Mouse (Mus musculus) kidney, postnatal 0 days (tissue): ENCODE results near the gene Wdr17. TPM values are rescaled to one million over a fixed set of nuclear protein-coding genes. Genes with fewer than 3 reads are reported as not detected.
"Not testable (repeated sequence)": the region's sequence is repeated elsewhere in the genome, so short reads cannot be mapped to it uniquely, and the experiment has no call there.

Source experiments
- ATAC-seq: fragments of 200-750 bp; cut with Nextera tagmentation; replicated peaks from 2 replicates; pipeline ENCODE4 v1.8.0; 2017; ENCODE audit warnings: low read depth, moderate number of reproducible peaks, moderate TSS enrichment, moderate library complexity; ENCODE audit not compliant: low FRiP score
- DNase-seq: peaks from one replicate; pipeline ENCODE4 v3.0.0-alpha.2; 2016; ENCODE audit warnings: low spot score
- H3K27ac ChIP-seq: fragments of 300-500 bp; sonication (generic); 2 replicates; pipeline ENCODE4 v1.5.1; 2014; ENCODE audit warnings: mild to moderate bottlenecking
- H3K27me3 ChIP-seq: fragments of 300-500 bp; sonication (generic); 2 replicates; pipeline ENCODE4 v1.6.1; 2014; ENCODE audit warnings: low read length, mixed read lengths; ENCODE audit not compliant: insufficient read depth
- H3K36me3 ChIP-seq: fragments of 300-500 bp; sonication (generic); 2 replicates; pipeline ENCODE4 v1.6.1; 2014; ENCODE audit warnings: low read length, mixed read lengths; ENCODE audit not compliant: insufficient read depth
- H3K4me1 ChIP-seq: fragments of 300-500 bp; sonication (generic); replicated peaks from 2 replicates; pipeline ENCODE4 v1.6.1; 2014; ENCODE audit warnings: antibody characterized with exemption, low read length, mixed read lengths; ENCODE audit not compliant: insufficient read depth
- H3K4me2 ChIP-seq: fragments of 300-500 bp; sonication (generic); 2 replicates; pipeline ENCODE4 v1.6.1; 2014; ENCODE audit warnings: mild to moderate bottlenecking, low read length, moderate library complexity, mixed read lengths
- H3K4me3 ChIP-seq: fragments of 300-500 bp; sonication (generic); replicated peaks from 2 replicates; pipeline ENCODE4 v1.5.1; 2014; ENCODE audit warnings: low read depth, low read length
- H3K9ac ChIP-seq: fragments of 300-500 bp; sonication (generic); 2 replicates; pipeline ENCODE4 v1.6.1; 2014; ENCODE audit warnings: low read depth, low read length
- H3K9me3 ChIP-seq: fragments of 300-500 bp; sonication (generic); replicated peaks from 2 replicates; pipeline ENCODE4 v1.6.1; 2016; ENCODE audit warnings: low read length, inconsistent platforms, mixed read lengths
- CTCF ChIP-seq: IDR thresholded peaks from 2 replicates; pipeline ENCODE4 v1.5.1; 2016; ENCODE audit warnings: antibody characterized with exemption, low read depth, mild to moderate bottlenecking, moderate library complexity
- WGBS: fragments of 180-500 bp; shearing (Covaris S2); extraction: QIAGEN DNeasy Blood & Tissue Kit; methylation state at CpG from one replicate; pipeline ENCODE4 v1.1.7; 2014; 5-methylcytosine and 5-hydroxymethylcytosine counted together
- polyA plus RNA-seq: library from polyadenylated mRNA; unstranded; fragments of >200 nt; fragmentation: Nextera tagmentation; extraction: Ambion mirVana; gene quantifications from 2 replicates; pipeline ENCODE4 v1.2.1, GENCODE M21; 2015

Gene Wdr17
- polyA plus RNA-seq, 1 experiment from 2014 or later = 0.97 TPM

- TF ChIP-seq CTCF = no peak
- DNase-seq (no peak), ATAC-seq (no peak)
- 67% methylated on average over 4 of the region's 4 CpGs for WGBS
- Histone ChIP-seq H3K27ac (no peak overlapping the region), H3K9me3 (no peaks in the 10 kb centered on the region), H3K4me1 (no peaks in the 10 kb centered on the region), H3K4me2 (no peak overlapping the region), H3K4me3 (no peak overlapping the region), H3K9ac (no peak overlapping the region), H3K27me3 (no peaks in the 10 kb centered on the region), H3K36me3 (no peaks in the 10 kb centered on the region)
These were observed 168.5 kb downstream of the Wdr17 start for GRCm38 (mm10) chr8:54718515-54718914.

GRCm38 (mm10) chr8:54705743-54706142 lies 181.2 kb downstream of the Wdr17 start:
- H3K27me3 ChIP-seq = no peaks in the 10 kb centered on the region
- no peaks in the 10 kb centered on the region for H3K4me1 ChIP-seq
- H3K4me3 ChIP-seq = no peak overlapping the region
- peak; percentile 4 for DNase-seq
- no peak overlapping the region for H3K27ac ChIP-seq
- H3K36me3 ChIP-seq = no peaks in the 10 kb centered on the region
- ATAC-seq = no peak
- H3K9me3 ChIP-seq = no peaks in the 10 kb centered on the region
- no peak overlapping the region for H3K9ac ChIP-seq
- peak; percentile 54; the same call in 1 of the 2 replicates for TF ChIP-seq CTCF
- H3K4me2 ChIP-seq = no peak overlapping the region
- WGBS = 67% methylated on average over 2 of the region's 2 CpGs

- no peak overlapping the region for H3K4me3 ChIP-seq
- DNase-seq (no peak), ATAC-seq (no peak)
- no peaks in the 10 kb centered on the region for H3K9me3 ChIP-seq
- no peak overlapping the region for H3K9ac ChIP-seq
- H3K27ac ChIP-seq = no peak overlapping the region
- no peaks in the 10 kb centered on the region for H3K27me3 ChIP-seq
- no peaks in the 10 kb centered on the region for H3K4me1 ChIP-seq
- TF ChIP-seq CTCF = no peak
- H3K4me2 ChIP-seq = no peak overlapping the region
- no peaks in the 10 kb centered on the region for H3K36me3 ChIP-seq
These were observed 215.2 kb downstream of the Wdr17 start for GRCm38 (mm10) chr8:54671806-54672205.

GRCm38 (mm10) chr8:54667756-54668155 lies 219.2 kb downstream of the Wdr17 start:
- no peak for ATAC-seq
- no peaks in the 10 kb centered on the region for H3K4me1 ChIP-seq
- H3K27me3 ChIP-seq = no peaks in the 10 kb centered on the region
- H3K36me3 ChIP-seq = no peaks in the 10 kb centered on the region
- H3K4me3 ChIP-seq = no peak overlapping the region
- 83% methylated on average over 3 of the region's 3 CpGs for WGBS
- no peaks in the 10 kb centered on the region for H3K9me3 ChIP-seq
- no peak overlapping the region for H3K9ac ChIP-seq
- no peak overlapping the region for H3K4me2 ChIP-seq
- DNase-seq = no peak
- H3K27ac ChIP-seq = no peak overlapping the region
- TF ChIP-seq CTCF = no peak

- no peaks in the 10 kb centered on the region for H3K9me3 ChIP-seq
- H3K27ac ChIP-seq = no peak overlapping the region
- H3K36me3 ChIP-seq = no peaks in the 10 kb centered on the region
- H3K4me2 ChIP-seq = no peak overlapping the region
- no peak overlapping the region for H3K9ac ChIP-seq
- H3K27me3 ChIP-seq = no peaks in the 10 kb centered on the region
- 33% methylated on average over 5 of the region's 5 CpGs for WGBS
- DNase-seq (peak; percentile 65), ATAC-seq (0 out of 2 replicates have a peak, but pooled peaks have one; percentile 49)
- TF ChIP-seq CTCF = peak; percentile 85
- H3K4me3 ChIP-seq = no peak overlapping the region
- no peaks in the 10 kb centered on the region for H3K4me1 ChIP-seq
These were observed 226.3 kb downstream of the Wdr17 start for GRCm38 (mm10) chr8:54660675-54661074.

GRCm38 (mm10) chr8:54659703-54660102 lies 227.3 kb downstream of the Wdr17 start:
- no peak for ATAC-seq

GRCm38 (mm10) chr8:54638634-54639033 lies 248.3 kb downstream of the Wdr17 start:
- Histone ChIP-seq H3K27me3 (no peaks in the 10 kb centered on the region), H3K4me2 (no peak overlapping the region), H3K27ac (no peak overlapping the region), H3K36me3 (no peaks in the 10 kb centered on the region), H3K4me3 (no peak overlapping the region), H3K9me3 (no peaks in the 10 kb centered on the region), H3K4me1 (no peaks in the 10 kb centered on the region), H3K9ac (no peak overlapping the region)
- no peak for TF ChIP-seq CTCF
- ATAC-seq (no peak), DNase-seq (no peak)
- 62% methylated on average over 4 of the region's 4 CpGs for WGBS

More at GRCm38 (mm10) chr8:54659703-54660102, 227.3 kb downstream of the Wdr17 start:
- Histone ChIP-seq H3K4me3 (no peak overlapping the region), H3K9ac (no peak overlapping the region), H3K27me3 (no peaks in the 10 kb centered on the region), H3K4me2 (no peak overlapping the region), H3K36me3 (no peaks in the 10 kb centered on the region), H3K9me3 (no peaks in the 10 kb centered on the region), H3K4me1 (no peaks in the 10 kb centered on the region), H3K27ac (no peak overlapping the region)
- WGBS = 76% methylated on average over 2 of the region's 2 CpGs
- DNase-seq = no peak
- TF ChIP-seq CTCF = peak; percentile 20; the same call in 1 of the 2 replicates

- H3K4me2 ChIP-seq, H3K36me3 ChIP-seq, H3K27ac ChIP-seq, H3K27me3 ChIP-seq, ATAC-seq, H3K9ac ChIP-seq, H3K9me3 ChIP-seq, DNase-seq, H3K4me3 ChIP-seq, H3K4me1 ChIP-seq: not testable (repeated sequence)
- 91% methylated on average over 17 of the region's 17 CpGs for WGBS
These were observed 270.3 kb downstream of the Wdr17 start for GRCm38 (mm10) chr8:54616710-54617109.
